Comparison of ENCODE assay signal across 14 mouse cellular contexts in the genomic region with DNA sequence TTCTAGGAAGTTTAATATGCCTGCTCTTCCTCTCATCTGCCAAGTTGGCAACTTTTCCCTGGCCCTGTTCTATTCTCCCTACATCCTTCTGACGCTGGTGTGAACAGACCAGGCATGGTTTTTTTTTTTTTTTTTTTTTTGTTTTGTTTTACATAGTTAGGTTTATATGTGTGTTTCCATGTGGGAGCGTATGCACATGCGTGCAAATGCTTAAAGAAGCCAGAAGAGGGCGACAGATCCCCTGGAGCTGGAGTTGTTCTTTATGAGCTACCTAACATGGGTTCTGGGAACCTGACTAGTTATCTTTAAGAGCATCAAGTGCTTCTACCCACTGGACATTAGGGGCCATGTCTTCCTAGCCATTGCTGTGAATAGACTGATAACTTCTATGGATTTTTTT.
DNase-seq lines count a peak whose midpoint lies in the region; ATAC-seq and TF ChIP-seq lines count a peak whose summit lies in the region.
"Had no signal": no experiment of that assay in that cellular context is flagged by ENCODE, and none has a peak within 500 bp of the region (broad histone marks: within the 10 kb centered on the region; RNA-seq: fewer than 3 reads in every experiment).

No protein-coding gene starts in this region.

- TF ChIP-seq EP300 in liver, postnatal 0 days (IDR thresholded peaks at IDR 0.05; ENCODE audit: low read depth) = no peak

- peak; percentile 14 for DNase-seq in embryonic facial prominence, embryonic 11.5 days (ENCODE audit: low spot score)
- DNase-seq in embryonic facial prominence, embryonic 10.5 days (ENCODE audit: low spot score) = no peak
- no peak for DNase-seq in liver, postnatal 0 days
- no peak for DNase-seq in liver
- peak; percentile 72 for DNase-seq in ZHBTc4 (ENCODE audit: low read depth, low spot score)
- peak; percentile 43 for DNase-seq in retina, embryonic 14.5 days (ENCODE audit: low spot score)
- no peak for DNase-seq in cerebellum, adult 9-11 months
- no peak for DNase-seq in left cerebral cortex, postnatal 4 days
- DNase-seq: adrenal gland, adult 2 months; cerebellum, adult 11 months; right cerebral cortex, adult 18-20 months had no signal

- no peak overlapping the region for H3K9ac ChIP-seq in embryonic facial prominence, embryonic 11.5 days (replicated peaks; ENCODE audit: low read length)
- H3K9ac ChIP-seq in liver, postnatal 0 days (replicated peaks) = no peak overlapping the region
- H3K9ac ChIP-seq: lung, embryonic 15.5 days; midbrain, embryonic 12.5 days; neural tube, embryonic 12.5 days had no signal

- no peaks in the 10 kb centered on the region for H3K9me3 ChIP-seq in embryonic facial prominence, embryonic 11.5 days (replicated peaks; ENCODE audit: control insufficient read depth, low read length)
- H3K9me3 ChIP-seq in embryonic facial prominence, embryonic 10.5 days = no peaks in the 10 kb centered on the region
- no peaks in the 10 kb centered on the region for H3K9me3 ChIP-seq in liver, postnatal 0 days (ENCODE audit: low read length)
- H3K9me3 ChIP-seq: lung, embryonic 15.5 days; midbrain, embryonic 12.5 days; neural tube, embryonic 12.5 days had no signal

- intact Hi-C loops in left cerebral cortex, postnatal 4 days (cut with DNase I) = no loop called here

- H3K36me3 ChIP-seq in embryonic facial prominence, embryonic 11.5 days (replicated peaks; ENCODE audit: control insufficient read depth, insufficient read depth, low read depth, low read length) = no peaks in the 10 kb centered on the region
- H3K36me3 ChIP-seq in embryonic facial prominence, embryonic 10.5 days (replicated peaks) = no peaks in the 10 kb centered on the region
- H3K36me3 ChIP-seq in liver, postnatal 0 days (replicated peaks; ENCODE audit: insufficient read depth, low read length) = no peaks in the 10 kb centered on the region
- H3K36me3 ChIP-seq: lung, embryonic 15.5 days; midbrain, embryonic 12.5 days; neural tube, embryonic 12.5 days had no signal

- 33% methylated on average over 4 of the region's 4 CpGs for WGBS in embryonic facial prominence, embryonic 11.5 days
- 37% methylated on average over 4 of the region's 4 CpGs for WGBS in embryonic facial prominence, embryonic 10.5 days
- WGBS in liver, postnatal 0 days (ENCODE audit: insufficient replicate concordance) = 34% methylated on average over 4 of the region's 4 CpGs

- no peaks in the 10 kb centered on the region for H3K4me1 ChIP-seq in embryonic facial prominence, embryonic 11.5 days (ENCODE audit: control insufficient read depth, insufficient read depth, low read length)
- H3K4me1 ChIP-seq in embryonic facial prominence, embryonic 10.5 days = no peaks in the 10 kb centered on the region
- no peaks in the 10 kb centered on the region for H3K4me1 ChIP-seq in liver, postnatal 0 days (ENCODE audit: insufficient read depth)
- H3K4me1 ChIP-seq: lung, embryonic 15.5 days; midbrain, embryonic 12.5 days; neural tube, embryonic 12.5 days had no signal

- no peak for ATAC-seq in embryonic facial prominence, embryonic 11.5 days (replicated peaks; ENCODE audit: insufficient number of reproducible peaks, low FRiP score, low TSS enrichment, low read depth)
- ATAC-seq in liver, postnatal 0 days = no peak

- no peak overlapping the region for H3K4me3 ChIP-seq in embryonic facial prominence, embryonic 11.5 days (ENCODE audit: low read depth, low read length)
- no peak overlapping the region for H3K4me3 ChIP-seq in embryonic facial prominence, embryonic 10.5 days
- no peak overlapping the region for H3K4me3 ChIP-seq in liver, postnatal 0 days (ENCODE audit: low read depth, low read length)
- H3K4me3 ChIP-seq: lung, embryonic 15.5 days; midbrain, embryonic 12.5 days; neural tube, embryonic 12.5 days had no signal

- no peak overlapping the region for H3K27ac ChIP-seq in embryonic facial prominence, embryonic 11.5 days (replicated peaks; ENCODE audit: low read depth, low read length)
- no peak overlapping the region for H3K27ac ChIP-seq in embryonic facial prominence, embryonic 10.5 days (replicated peaks)
- H3K27ac ChIP-seq in liver, postnatal 0 days (ENCODE audit: low read depth) = no peak overlapping the region
- H3K27ac ChIP-seq: lung, embryonic 15.5 days; midbrain, embryonic 12.5 days; neural tube, embryonic 12.5 days had no signal

- TF ChIP-seq CTCF in liver, postnatal 0 days (IDR thresholded peaks at IDR 0.05; ENCODE audit: low read depth) = peak; percentile 46

- H3K27me3 ChIP-seq in embryonic facial prominence, embryonic 11.5 days (ENCODE audit: control insufficient read depth, insufficient read depth, low read length) = no peaks in the 10 kb centered on the region
- H3K27me3 ChIP-seq in embryonic facial prominence, embryonic 10.5 days (replicated peaks; ENCODE audit: low read depth, poor library complexity, severe bottlenecking) = no peaks in the 10 kb centered on the region
- H3K27me3 ChIP-seq in liver, postnatal 0 days (ENCODE audit: insufficient read depth, low read length) = no peaks in the 10 kb centered on the region
- H3K27me3 ChIP-seq: lung, embryonic 15.5 days; midbrain, embryonic 12.5 days; neural tube, embryonic 12.5 days had no signal

- H3K4me2 ChIP-seq in embryonic facial prominence, embryonic 11.5 days (ENCODE audit: low read depth, low read length) = no peak overlapping the region
- H3K4me2 ChIP-seq in liver, postnatal 0 days (ENCODE audit: low read depth, low read length) = no peak overlapping the region
- H3K4me2 ChIP-seq: lung, embryonic 15.5 days; midbrain, embryonic 12.5 days; neural tube, embryonic 12.5 days had no signal

Comparison
In these comparisons a context has a peak if more than half of its experiments do, and no peak if none do; other contexts are left out.
1. DNase-seq: peak in embryonic facial prominence, embryonic 11.5 days (single experiment), ZHBTc4 (single experiment) and retina, embryonic 14.5 days (single experiment); none in embryonic facial prominence, embryonic 10.5 days (single experiment), liver, postnatal 0 days (single experiment), liver (single experiment), cerebellum, adult 9-11 months (single experiment) and left cerebral cortex, postnatal 4 days (single experiment).